Mouse (Mus musculus) heart, embryonic 15.5 days (tissue): ENCODE data around the gene Prkx. TPM values are rescaled to one million over a fixed set of nuclear protein-coding genes. Genes with fewer than 3 reads are reported as not detected.

ENCODE experiments used
- ATAC-seq: fragments of 200-750 bp; cut with Nextera tagmentation; replicated peaks from 2 replicates; pipeline ENCODE4 v1.8.0; 2017; ENCODE audit warnings: low read depth, moderate TSS enrichment; ENCODE audit not compliant: insufficient number of reproducible peaks, insufficient read depth, low FRiP score
- H3K27ac ChIP-seq: fragments of 300-500 bp; sonication (generic); 2 replicates; pipeline ENCODE4 v1.5.1; 2015; ENCODE audit warnings: mild to moderate bottlenecking, inconsistent platforms
- H3K27me3 ChIP-seq: fragments of 300-500 bp; sonication (generic); 2 replicates; pipeline ENCODE4 v1.6.1; 2015; ENCODE audit warnings: inconsistent platforms
- H3K36me3 ChIP-seq: fragments of 300-500 bp; sonication (generic); 2 replicates; pipeline ENCODE4 v1.6.1; 2015; ENCODE audit warnings: mild to moderate bottlenecking, inconsistent platforms
- H3K4me1 ChIP-seq: fragments of 300-500 bp; sonication (generic); replicated peaks from 2 replicates; pipeline ENCODE4 v1.6.1; 2015; ENCODE audit warnings: inconsistent platforms
- H3K4me2 ChIP-seq: fragments of 300-500 bp; sonication (generic); 2 replicates; pipeline ENCODE4 v1.6.1; 2015; ENCODE audit warnings: inconsistent platforms, mild to moderate bottlenecking, moderate library complexity
- H3K4me3 ChIP-seq: fragments of 300-500 bp; sonication (generic); 2 replicates; pipeline ENCODE4 v1.5.1; 2015; ENCODE audit warnings: mild to moderate bottlenecking, inconsistent platforms
- H3K9ac ChIP-seq: fragments of 300-500 bp; sonication (generic); 2 replicates; pipeline ENCODE4 v1.6.1; 2015; ENCODE audit warnings: mild to moderate bottlenecking, inconsistent platforms
- H3K9me3 ChIP-seq: fragments of 300-500 bp; sonication (generic); replicated peaks from 2 replicates; pipeline ENCODE4 v1.6.1; 2016; ENCODE audit warnings: inconsistent platforms
- WGBS: fragments of 180-500 bp; shearing (Covaris S2); methylation state at CpG from one replicate; pipeline ENCODE4 v1.1.7; 2015; ENCODE audit warnings: mixed read lengths; 5-methylcytosine and 5-hydroxymethylcytosine counted together
- polyA plus RNA-seq: library from polyadenylated mRNA; unstranded; fragments of >200 nt; fragmentation: Nextera tagmentation; extraction: Ambion mirVana; gene quantifications from 2 replicates; pipeline ENCODE4 v1.2.1, GENCODE M21; 2015

The Prkx gene
- polyA plus RNA-seq: 11.9 and 12.2 TPM in 2 replicates

DNA sequence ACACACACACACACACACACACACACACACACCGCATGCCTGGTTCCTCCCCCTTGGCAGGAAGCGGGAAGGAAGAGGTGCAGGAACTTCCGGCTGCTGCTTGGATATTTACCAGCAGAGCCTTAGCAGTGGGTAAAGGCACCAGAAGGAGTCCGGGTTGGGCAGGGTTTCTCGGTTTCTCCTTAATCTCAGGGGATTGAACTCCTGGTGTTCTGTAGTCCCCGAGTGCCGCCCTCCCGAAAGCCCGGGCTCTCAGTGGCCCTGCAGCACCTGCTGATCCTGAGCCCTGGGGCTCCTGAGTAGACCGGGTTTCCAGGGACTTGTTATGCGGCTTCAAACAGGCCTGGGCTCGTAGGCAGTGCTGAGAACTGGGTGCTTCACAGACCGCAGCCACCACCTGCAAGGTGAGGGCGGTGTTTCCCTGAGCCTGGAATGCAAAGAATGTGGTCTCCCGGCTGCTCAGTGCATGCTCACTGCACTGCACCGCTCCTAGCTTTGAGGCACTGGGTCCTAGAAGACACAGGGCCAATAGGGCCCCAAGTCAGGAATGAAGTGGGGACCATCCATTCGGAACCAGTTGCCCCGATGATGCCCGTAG lies at the start of gene Prkx:
Gene Prkx, minus strand, starts transcription at position 41 of the 598 bp plus-strand sequence.
- H3K27me3 ChIP-seq: no peaks in the 10 kb centered on the region
- 15% methylated on average over 18 of the region's 19 CpGs for WGBS
- peak within 1 kb of the TSS; percentile 74 for H3K4me2 ChIP-seq
- H3K27ac ChIP-seq: peak within 1 kb of the TSS; percentile 75
- H3K36me3 ChIP-seq: no peaks in the 10 kb centered on the region
- peak within 1 kb of the TSS; percentile 61 for H3K9ac ChIP-seq
- no peaks in the 10 kb centered on the region for H3K9me3 ChIP-seq
- H3K4me1 ChIP-seq: peaks cover 3% of the 10 kb centered on the region; the same call in 1 of the 2 replicates
- peak within 1 kb of the TSS; percentile 71 for H3K4me3 ChIP-seq
- ATAC-seq: peak; percentile 68

DNA sequence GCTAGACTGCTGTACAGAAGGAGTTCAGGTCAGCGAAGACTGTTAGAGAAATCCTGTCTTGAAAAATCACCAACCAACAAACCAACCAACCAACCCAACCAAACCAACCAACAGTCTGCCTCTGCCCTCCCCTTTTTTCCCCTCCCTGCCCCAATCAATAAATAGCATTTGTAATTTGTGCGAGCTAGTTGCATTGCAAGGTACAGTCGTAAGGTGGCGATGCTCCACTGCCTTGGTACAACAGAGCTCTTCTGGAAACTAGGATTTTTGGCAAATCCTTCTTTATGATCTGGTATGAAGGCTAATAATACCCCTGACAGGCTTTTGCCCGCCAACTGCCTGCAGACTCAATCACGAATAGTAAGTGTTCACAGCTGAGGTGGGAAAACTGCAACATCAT lies 16.0 kb upstream of the Prkx start:
- H3K27ac ChIP-seq: no peak overlapping the region
- H3K4me3 ChIP-seq: no peak overlapping the region
- no peaks in the 10 kb centered on the region for H3K27me3 ChIP-seq
- no peak overlapping the region for H3K4me2 ChIP-seq
- no peaks in the 10 kb centered on the region for H3K4me1 ChIP-seq
- no peaks in the 10 kb centered on the region for H3K36me3 ChIP-seq
- 53% methylated on average over 6 of the region's 6 CpGs for WGBS
- H3K9me3 ChIP-seq: no peaks in the 10 kb centered on the region
- H3K9ac ChIP-seq: no peak overlapping the region
- ATAC-seq: no peak

DNA sequence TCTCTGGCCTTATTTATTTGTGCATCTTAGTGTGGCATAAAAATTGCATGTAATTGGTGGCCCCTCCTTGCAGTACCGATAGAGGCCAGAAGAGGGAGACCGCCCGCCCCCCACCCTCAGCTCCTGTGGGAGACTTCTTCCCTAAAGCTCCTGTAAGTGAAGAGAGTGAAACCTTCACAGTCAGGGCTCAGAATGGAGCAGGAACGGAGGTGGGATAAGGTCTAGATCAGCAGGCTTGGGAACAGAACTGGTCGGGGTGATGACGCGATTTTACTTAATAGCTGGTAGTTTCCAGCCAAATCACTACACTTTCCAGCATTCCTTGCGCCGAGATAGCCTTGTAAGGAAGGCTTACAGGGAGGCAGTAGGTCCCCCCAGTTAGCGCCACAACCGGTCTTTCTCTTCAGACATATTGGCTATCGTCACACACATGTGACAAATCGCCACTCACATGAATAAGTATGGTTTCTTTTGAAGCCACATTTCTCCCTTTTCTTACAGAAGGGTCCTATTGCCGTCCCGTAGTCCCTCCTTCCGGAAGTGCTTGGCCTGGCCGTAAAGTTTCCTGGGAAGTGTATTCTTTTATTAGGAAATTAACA lies 14.6 kb upstream of the Prkx start:
- Histone ChIP-seq H3K4me2 (peak overlapping the region; percentile 56), H3K36me3 (no peaks in the 10 kb centered on the region), H3K9me3 (no peaks in the 10 kb centered on the region), H3K27me3 (no peaks in the 10 kb centered on the region), H3K9ac (peak overlapping the region; percentile 31; the same call in 1 of the 2 replicates), H3K27ac (peak overlapping the region; percentile 70), H3K4me3 (peak overlapping the region; percentile 54), H3K4me1 (no peaks in the 10 kb centered on the region)
- WGBS: 21% methylated on average over 17 of the region's 17 CpGs
- peak; percentile 64 for ATAC-seq

DNA sequence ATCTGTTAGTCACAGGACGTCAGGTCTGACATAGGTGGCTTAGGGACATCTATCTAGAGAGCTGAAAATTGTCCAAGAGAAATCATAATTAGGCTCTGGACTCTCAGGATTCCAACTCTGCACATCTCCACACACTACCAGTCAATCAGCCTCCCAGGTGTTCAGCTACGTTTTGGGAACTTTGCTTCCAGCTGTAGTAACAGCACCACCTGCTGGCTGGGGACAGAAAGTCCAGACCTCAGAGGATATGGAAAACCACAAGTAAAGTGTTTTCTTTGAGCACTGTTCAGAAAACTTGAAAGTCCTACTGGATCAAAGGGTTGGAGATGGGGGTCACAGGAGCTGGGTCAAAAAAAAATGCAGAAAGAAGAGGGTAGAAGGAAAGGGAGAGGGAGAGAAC lies 12.5 kb upstream of the Prkx start:
- no peaks in the 10 kb centered on the region for H3K4me1 ChIP-seq
- H3K27ac ChIP-seq: no peak overlapping the region
- 12% methylated on average over 2 of the region's 2 CpGs for WGBS
- no peak overlapping the region for H3K4me2 ChIP-seq
- no peaks in the 10 kb centered on the region for H3K27me3 ChIP-seq
- H3K4me3 ChIP-seq: no peak overlapping the region
- H3K9ac ChIP-seq: no peak overlapping the region
- H3K36me3 ChIP-seq: no peaks in the 10 kb centered on the region
- H3K9me3 ChIP-seq: no peaks in the 10 kb centered on the region
- no peak for ATAC-seq

DNA sequence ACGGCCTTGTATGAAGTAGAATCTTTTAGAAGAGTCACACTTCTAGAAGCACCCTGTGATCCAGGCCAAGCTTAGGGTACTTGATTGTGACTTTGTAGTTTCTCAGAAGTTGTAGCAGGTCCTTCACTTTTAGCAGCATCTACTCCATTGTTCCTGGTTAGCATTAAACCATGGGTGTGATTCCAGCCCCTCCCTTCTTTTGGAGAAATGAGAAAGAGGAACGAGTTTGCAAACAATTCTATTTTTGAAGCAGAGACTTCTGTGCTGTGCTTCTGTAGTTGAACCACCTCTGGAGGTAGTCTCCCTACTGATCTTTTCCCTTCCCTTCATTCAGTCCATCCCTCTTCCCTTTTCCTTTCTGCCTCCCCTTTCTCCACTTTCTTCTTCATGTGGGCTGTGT lies 6.2 kb upstream of the Prkx start:
- Histone ChIP-seq H3K27me3 (no peaks in the 10 kb centered on the region), H3K4me2 (no peak overlapping the region), H3K4me3 (no peak overlapping the region), H3K4me1 (no peaks in the 10 kb centered on the region), H3K9ac (no peak overlapping the region), H3K9me3 (no peaks in the 10 kb centered on the region), H3K27ac (no peak overlapping the region), H3K36me3 (no peaks in the 10 kb centered on the region)
- WGBS: 60% methylated on average over 2 of the region's 2 CpGs
- no peak for ATAC-seq

DNA sequence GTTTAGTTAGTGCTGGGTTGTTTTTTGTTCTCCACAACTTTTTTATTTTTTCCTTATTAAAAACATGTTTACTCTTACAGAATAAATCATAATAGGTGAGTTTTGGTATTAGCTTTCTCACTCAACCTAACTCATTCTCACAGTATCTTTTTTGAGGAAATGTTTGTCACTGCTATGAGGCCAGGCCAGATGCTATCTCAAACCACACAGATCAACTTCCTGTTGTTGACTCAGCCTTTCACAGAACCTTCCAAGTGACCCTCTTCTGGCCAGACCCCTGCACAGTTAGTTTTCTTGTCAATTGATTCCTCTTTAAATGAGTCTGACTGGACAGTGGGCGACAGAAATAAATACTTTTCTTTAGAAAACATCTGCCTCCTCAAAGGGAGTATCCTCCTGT lies 5.5 kb upstream of the Prkx start:
- Histone ChIP-seq H3K4me2 (no peak overlapping the region), H3K27me3 (no peaks in the 10 kb centered on the region), H3K9me3 (no peaks in the 10 kb centered on the region), H3K9ac (no peak overlapping the region), H3K4me3 (no peak overlapping the region), H3K4me1 (0 out of 2 replicates have a peak, but pooled peaks cover 1% of the 10 kb centered on the region), H3K36me3 (no peaks in the 10 kb centered on the region), H3K27ac (no peak overlapping the region)
- ATAC-seq: no peak
- WGBS: 39% methylated on average over 1 of the region's 1 CpGs

DNA sequence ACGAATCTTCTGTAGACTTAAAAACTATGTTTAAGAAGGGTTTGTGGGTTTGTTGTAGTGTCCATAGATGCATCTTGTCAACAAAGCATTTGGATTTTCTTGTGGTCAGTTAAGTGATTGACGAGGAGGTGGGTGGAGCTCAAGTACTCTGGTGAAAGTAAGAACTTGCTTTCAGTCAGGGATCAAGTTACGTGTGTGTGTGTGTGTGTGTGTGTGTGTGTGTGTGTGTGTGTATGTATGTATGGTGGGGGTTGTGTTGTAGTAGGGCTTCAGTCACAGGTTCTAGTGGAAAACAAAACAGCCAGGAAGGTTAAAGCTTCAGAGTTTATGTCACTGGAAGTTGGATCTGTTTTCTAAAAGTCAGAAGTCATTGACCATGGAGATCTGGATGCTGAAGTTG lies 3.5 kb upstream of the Prkx start:
- H3K9ac ChIP-seq: no peak overlapping the region
- no peaks in the 10 kb centered on the region for H3K9me3 ChIP-seq
- no peak overlapping the region for H3K4me3 ChIP-seq
- H3K27ac ChIP-seq: no peak overlapping the region
- H3K36me3 ChIP-seq: no peaks in the 10 kb centered on the region
- H3K27me3 ChIP-seq: no peaks in the 10 kb centered on the region
- 0 out of 2 replicates have a peak, but pooled peaks cover 3% of the 10 kb centered on the region for H3K4me1 ChIP-seq
- ATAC-seq: no peak
- 68% methylated on average over 3 of the region's 3 CpGs for WGBS
- no peak overlapping the region for H3K4me2 ChIP-seq

DNA sequence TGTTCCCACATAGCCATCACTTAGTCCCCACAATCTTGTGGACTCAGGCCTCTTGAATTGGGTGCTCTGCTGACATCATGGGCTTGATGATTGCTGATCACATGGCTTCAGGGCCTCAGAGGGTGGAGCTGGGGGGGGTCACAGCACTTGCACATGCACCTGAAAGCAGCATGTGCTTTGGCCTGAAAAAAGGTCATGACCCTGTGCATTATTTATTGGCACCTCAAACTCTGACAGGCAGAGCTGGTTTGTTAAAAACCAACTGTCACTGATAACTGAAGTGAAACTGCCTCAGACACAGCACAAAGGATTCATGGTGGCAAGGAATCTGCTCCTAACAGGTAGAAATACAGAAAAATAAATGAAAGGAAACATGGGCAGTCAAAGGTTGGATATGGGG lies 1.7 kb upstream of the Prkx start:
- H3K4me1 ChIP-seq: peaks cover 3% of the 10 kb centered on the region; the same call in 1 of the 2 replicates
- ATAC-seq: no peak
- H3K36me3 ChIP-seq: no peaks in the 10 kb centered on the region
- H3K27me3 ChIP-seq: no peaks in the 10 kb centered on the region
- H3K4me3 ChIP-seq: no peak overlapping the region
- H3K9ac ChIP-seq: no peak overlapping the region
- H3K9me3 ChIP-seq: no peaks in the 10 kb centered on the region
- H3K27ac ChIP-seq: no peak overlapping the region
- no peak overlapping the region for H3K4me2 ChIP-seq

DNA sequence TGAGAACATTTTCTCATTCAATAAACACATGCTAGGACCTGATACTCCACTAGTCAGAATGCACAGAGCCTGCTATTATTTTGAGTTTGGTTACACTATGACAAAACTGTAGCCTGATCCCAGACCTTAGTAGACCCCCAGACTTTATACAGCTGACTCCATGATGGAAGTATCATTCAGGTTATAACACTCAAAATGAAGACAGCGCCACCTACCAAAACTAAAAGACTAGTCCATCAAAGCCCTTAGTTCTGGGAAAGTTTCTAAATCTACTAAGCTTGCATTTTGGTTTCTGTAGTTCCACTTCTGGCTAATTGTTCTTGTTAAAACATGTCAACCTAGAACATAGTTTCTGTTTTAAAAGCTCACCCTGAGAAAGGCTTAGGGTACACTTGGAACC lies 838 bp upstream of the Prkx start:
- ATAC-seq: no peak
- H3K4me2 ChIP-seq: peak overlapping the region; percentile 74
- no peaks in the 10 kb centered on the region for H3K9me3 ChIP-seq
- no peaks in the 10 kb centered on the region for H3K36me3 ChIP-seq
- H3K27ac ChIP-seq: no peak overlapping the region
- H3K9ac ChIP-seq: no peak overlapping the region
- no peaks in the 10 kb centered on the region for H3K27me3 ChIP-seq
- WGBS: 55% methylated on average over 1 of the region's 1 CpGs
- H3K4me3 ChIP-seq: no peak overlapping the region
- peaks cover 3% of the 10 kb centered on the region; the same call in 1 of the 2 replicates for H3K4me1 ChIP-seq

DNA sequence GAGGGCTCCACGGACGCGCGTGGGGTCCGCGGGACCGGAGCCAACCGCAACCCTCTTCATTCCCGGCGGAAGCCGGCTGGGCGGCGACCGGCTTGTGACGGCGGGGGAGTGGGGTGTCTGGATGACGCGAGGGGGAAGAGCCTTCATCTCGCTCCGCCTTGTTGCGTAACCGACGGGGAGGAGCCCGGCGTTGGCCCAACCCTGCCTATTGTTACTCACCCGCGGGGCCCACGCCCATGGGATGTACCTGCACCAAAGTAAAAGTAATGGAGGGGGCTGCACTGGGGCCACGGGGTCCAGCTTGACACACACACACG lies 262 bp downstream of the Prkx start:
- no peaks in the 10 kb centered on the region for H3K9me3 ChIP-seq
- H3K27ac ChIP-seq: peak overlapping the region; percentile 75
- 7% methylated on average over 17 of the region's 30 CpGs for WGBS
- peak overlapping the region; percentile 74 for H3K4me2 ChIP-seq
- H3K36me3 ChIP-seq: no peaks in the 10 kb centered on the region
- ATAC-seq: peak; percentile 93
- peaks cover 3% of the 10 kb centered on the region; the same call in 1 of the 2 replicates for H3K4me1 ChIP-seq
- H3K4me3 ChIP-seq: peak overlapping the region; percentile 71
- no peaks in the 10 kb centered on the region for H3K27me3 ChIP-seq
- peak overlapping the region; percentile 60 for H3K9ac ChIP-seq

DNA sequence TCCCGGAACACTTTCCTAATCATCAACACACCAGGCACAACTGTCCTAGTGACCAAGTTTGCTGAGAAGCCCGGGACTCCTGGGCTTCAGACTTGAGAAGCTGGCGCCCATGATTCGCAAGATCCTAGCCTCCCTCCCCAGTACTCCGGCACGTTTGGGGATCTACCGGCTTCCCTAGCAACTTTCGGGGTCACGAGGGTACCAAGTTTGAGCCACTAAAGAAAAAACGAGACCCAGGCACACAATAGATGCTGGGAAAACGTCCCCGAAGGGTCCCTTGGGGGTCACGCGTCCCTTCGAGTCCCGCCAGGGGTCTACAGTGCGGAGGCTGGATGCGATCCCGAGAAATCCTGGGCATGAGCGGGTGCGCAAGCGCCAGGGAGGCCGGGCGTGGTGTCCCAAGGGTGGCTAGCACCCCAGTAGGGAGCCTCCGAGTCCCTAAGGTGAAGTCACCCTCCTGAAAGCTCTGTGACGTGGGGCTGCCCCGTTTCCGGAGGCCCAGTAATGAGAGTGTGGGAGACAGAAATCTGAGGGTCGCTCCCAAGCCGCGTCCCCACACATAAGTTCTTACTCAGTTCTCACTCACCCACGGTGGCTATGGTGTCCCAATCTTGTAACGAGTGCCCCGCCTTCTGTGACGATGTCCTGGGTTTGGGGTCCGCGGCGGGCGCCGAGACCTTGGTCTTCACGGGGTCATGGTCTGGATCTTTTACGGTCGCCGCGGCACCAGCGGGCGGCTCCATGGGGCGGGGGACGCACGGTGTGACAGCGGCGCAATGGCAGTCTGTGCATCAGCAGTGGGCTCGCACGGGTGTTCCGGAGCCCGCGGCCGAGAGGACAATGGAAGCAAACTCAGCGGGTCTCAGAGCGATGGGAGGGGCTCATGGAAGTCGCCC lies 868 bp downstream of the Prkx start:
- H3K9me3 ChIP-seq: no peaks in the 10 kb centered on the region
- peak overlapping the region; percentile 60 for H3K9ac ChIP-seq
- peak; percentile 58 for ATAC-seq
- peak overlapping the region; percentile 75 for H3K27ac ChIP-seq
- H3K4me1 ChIP-seq: peaks cover 3% of the 10 kb centered on the region; the same call in 1 of the 2 replicates
- peak overlapping the region; percentile 74 for H3K4me2 ChIP-seq
- no peaks in the 10 kb centered on the region for H3K27me3 ChIP-seq
- WGBS: 18% methylated on average over 53 of the region's 61 CpGs
- peak overlapping the region; percentile 71 for H3K4me3 ChIP-seq
- H3K36me3 ChIP-seq: no peaks in the 10 kb centered on the region
